Mouse (Mus musculus): ENCODE data around the gene Fgf6. TPM values are rescaled to one million over a fixed set of nuclear protein-coding genes. Genes with fewer than 3 reads are reported as not detected.
A peak's percentile ranks its signal among the peaks of the same experiment; 100 is the strongest.

Fgf6 gene
- polyA plus RNA-seq (2012; rRNA removed), result not detected in 2 replicates

DNA sequence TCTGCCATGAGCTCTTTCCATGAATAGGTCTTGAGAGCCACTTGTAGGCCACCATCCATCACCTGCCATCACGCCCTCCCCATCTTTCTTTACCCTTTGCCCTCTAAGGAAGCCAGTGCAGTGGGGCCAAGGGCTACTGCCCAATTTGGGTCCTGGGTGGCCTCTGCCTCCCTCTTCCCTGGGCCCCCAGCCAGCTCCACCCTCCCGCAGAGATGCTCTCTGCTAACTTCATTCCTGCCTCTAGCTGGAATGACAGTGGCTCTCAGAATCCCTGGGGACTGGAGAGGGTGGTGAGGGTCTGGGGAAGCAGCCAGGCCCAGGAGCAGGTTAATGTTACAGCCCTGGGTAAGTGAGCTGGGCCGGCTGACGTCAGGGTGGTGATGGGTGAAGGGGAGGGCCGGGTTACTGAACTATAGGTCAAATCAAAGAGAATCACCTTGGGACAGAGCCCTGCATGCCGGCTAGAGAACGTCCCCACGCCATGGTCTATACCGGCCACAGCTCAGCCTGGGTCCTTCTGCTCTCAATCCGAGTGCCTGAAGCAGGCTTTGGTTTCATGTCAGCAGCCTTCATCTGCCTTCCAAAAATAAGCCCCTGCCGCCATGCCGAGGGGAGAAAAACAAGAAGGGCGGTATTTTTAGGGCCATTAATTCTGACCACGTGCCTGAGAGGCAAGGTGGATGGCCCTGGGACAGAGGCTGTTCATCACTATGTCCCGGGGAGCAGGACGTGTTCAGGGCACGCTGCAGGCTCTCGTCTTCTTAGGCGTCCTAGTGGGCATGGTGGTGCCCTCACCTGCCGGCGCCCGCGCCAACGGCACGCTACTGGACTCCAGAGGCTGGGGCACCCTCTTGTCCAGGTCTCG, at the start of gene Fgf6:
TSS of gene Fgf6 (plus strand) at position 681 of the 865 bp plus-strand sequence.
- DNase-seq (ENCODE audit: low read depth), result no peak

DNA sequence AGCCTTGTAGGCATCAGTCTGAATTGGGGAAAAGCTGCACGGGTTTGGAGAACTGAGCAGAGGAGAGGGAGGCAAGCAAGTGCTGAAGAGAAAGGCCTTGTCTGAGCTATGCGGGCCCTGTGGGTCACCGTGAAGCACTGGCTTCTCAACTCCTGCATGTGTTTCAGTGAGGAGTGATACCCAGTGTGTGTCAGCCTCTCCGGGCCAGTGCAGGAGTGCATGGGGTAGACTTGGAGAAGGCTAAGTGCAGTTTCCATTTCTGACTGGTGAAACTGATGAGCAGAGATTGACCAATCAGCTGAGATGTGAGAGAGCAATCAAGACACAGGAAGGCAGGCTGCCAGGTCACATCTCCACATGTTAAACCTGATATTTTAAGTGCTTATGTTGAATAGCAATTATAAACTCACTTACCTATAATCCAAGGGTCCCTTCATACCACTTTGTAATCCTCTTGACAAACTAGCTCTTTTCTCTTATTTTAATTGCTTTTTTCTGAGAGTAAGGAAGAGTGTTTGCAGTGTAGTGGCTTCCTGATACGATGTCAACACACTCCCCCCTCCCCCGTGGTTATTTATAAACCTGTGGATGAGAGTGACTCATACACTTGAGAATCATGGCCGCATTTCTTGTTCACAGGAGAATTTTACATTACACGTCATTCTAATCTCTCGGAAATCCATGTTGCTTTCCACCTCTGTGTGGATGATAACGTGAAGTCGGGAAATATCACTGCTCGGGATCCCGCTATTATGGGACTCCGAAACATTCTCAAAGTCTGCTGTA, 49.0 kb upstream of the Fgf6 start:
- DNase-seq (ENCODE audit: low read depth), result no peak

DNA sequence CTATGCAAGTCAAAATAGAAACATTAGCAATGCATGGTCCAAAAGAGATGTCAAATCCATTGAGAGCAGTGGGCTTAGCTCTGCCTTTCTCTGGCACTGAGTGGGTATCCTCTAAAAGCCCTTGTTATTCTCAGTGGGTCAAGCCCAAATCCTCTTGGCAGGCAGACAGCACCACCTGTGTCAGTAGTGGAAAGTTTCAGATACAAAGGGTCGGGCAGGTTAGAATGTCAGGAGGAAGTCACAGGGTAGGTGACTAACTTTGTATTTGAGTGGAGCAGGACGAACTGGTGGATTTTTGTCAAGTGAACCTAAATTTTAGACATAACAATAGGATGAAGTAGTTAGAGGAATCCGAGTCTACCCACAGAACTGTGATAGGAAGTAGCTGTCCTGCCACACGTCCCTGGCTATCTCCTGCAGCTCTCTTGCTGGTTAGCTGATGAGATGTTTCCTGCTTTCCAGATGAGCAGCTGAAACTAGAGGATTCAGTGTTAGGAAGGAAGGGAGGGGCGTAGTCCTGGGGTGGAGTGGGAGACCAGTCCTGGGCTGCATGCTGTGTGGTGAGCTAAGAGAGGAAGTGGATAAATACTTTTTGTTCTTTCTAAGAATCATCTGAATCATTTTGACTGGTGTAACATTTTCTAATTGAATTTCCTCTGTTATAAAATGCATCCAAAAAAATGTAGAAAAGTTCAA, 33.7 kb upstream of the Fgf6 start:
- no peak for DNase-seq (ENCODE audit: low read depth)

- no peak for DNase-seq (ENCODE audit: low read depth)
Observed at GRCm38 (mm10) chr6:126993676-126994075, 21.7 kb upstream of the Fgf6 start.

- no peak for DNase-seq (ENCODE audit: low read depth)
Observed at GRCm38 (mm10) chr6:126995494-126995893, 19.9 kb upstream of the Fgf6 start.

DNA sequence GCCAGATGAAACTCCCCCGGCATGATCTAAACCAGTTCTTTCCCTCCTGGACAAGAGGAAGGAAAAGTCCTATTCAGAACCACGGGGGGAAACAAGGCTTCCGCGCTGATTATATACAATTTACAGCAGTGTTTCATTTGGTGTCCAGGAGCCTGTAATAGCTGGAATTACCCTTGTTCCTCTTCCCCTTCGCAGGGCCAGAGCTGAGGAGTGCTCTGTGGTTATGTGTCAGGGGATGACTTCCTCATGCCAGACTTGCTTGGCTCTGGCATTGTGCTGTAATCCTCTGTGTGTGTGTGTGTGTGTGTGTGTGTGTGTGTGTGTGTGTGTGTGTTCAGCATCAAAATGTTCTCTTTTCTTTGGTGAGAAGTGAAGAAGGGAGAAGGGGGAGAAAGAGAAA, 19.0 kb upstream of the Fgf6 start:
- DNase-seq (ENCODE audit: low read depth), result no peak

GRCm38 (mm10) chr6:127005646-127006045, 9.7 kb upstream of the Fgf6 start:
- DNase-seq (ENCODE audit: low read depth), result no peak

- no peak for DNase-seq (ENCODE audit: low read depth)
Observed at GRCm38 (mm10) chr6:127006551-127006950, 8.8 kb upstream of the Fgf6 start.

DNA sequence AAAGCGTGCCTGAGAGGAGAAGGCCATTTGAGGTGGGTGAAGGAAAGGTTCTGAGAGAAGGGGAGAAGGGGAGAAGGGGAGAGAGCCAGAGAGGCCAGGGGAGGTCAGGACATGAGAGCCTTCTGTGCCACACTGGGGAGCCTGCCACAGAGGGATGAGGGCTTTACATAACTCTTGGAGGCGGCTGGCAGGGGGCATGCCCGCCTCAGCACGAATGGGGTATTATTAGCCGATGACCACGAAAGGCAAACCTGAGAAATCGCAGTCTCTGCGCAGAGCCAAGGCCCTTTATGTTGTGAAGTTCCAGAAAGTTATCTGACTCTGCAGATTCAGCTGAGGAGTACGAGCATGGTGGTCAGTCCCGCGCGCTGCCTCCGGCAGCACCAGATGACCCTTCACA, 5.4 kb upstream of the Fgf6 start:
- no peak for DNase-seq (ENCODE audit: low read depth)

DNA sequence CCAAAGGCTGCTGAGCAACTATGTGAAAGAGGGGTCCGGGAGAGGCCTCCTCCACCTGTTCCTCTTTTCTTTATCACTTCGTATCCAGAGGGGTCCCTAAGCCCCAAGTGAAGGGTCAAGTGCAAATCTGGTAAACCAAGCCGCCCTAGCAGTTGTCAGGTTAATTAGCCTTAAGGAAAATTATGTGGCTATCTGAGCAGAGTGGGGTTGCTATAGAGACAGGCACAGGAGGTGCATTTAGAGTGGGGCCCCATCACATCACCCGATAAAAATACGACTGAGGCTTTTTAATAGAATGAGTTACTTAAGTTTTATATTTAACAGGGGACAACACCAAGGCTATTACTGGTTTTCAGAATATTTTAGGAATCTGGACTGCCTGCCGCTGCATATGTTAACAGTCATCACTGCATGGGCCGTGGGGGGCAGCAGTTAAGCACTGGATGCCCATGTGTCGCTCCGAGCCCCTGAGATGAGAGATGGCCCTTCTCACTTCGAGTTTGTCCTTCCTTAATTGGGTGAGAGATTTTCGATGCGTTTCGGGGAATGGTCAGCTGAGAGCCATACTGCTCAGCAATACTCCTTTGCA, 3.3 kb upstream of the Fgf6 start:
- DNase-seq (ENCODE audit: low read depth), result no peak

GRCm38 (mm10) chr6:127019254-127019653, 3.9 kb downstream of the Fgf6 start:
- DNase-seq (ENCODE audit: low read depth), result no peak

GRCm38 (mm10) chr6:127020431-127020830, 5.0 kb downstream of the Fgf6 start:
- no peak for DNase-seq (ENCODE audit: low read depth)

DNA sequence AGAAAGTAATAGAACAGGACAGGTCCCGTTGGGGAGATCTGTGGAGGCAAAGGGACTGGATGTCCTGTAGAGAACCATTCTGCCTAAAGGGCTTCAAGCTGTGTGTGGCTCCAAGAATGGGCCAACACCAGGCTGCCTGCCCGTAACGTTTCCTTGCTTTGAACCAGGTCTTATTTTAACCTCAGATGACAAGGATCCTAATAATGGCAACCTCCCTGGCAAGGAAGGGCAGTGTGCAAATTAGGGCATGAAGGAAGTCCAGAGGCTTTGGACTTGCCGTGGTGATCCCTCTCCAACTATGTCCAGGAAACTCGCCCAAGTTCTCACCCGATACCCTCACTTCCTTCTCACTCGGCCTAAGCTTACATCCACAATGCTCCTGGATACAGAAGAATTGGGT, 9.4 kb downstream of the Fgf6 start:
- no peak for DNase-seq (ENCODE audit: low read depth)

DNA sequence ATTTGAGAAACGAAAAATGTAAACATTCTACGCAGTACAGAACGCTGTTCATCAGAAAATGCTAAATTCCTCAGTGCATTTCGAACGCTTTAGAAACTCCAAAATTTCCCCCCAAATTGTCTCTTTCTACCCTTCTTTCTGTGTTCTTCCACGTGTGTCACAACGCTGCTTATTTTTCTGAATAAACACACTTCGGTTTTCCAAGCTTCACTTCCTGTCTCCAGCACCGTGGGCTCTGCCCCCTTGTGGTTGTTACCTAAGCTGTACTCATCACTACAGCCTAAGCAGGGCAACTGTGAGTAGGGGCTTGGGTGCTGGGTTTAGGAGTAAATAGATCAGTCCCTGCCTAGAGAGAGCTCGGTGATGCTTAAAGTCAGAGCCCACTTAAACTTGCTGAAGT, 19.4 kb downstream of the Fgf6 start:
- DNase-seq (ENCODE audit: low read depth), result no peak

GRCm38 (mm10) chr6:127044909-127045308, 29.5 kb downstream of the Fgf6 start:
- DNase-seq (ENCODE audit: low read depth), result no peak

DNA sequence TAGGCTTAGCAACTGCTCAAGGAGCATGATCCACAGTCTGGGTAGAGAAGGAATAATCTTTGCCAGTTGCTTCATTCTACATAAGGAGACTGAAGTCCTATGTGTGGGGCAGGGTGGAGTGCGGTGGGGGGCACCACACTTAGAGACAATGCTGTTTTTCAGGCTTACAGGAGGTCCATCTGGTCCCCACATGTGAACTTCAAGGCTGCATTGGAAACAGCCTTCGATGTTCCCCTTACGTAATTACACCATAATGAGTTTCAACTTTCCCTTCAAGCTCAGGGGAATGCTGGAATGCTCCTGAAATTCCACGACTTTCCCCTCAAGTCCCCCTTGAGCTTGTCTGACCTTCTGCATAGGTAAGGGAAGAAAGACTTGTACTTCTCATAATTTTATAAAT, 35.5 kb downstream of the Fgf6 start:
- no peak for DNase-seq (ENCODE audit: low read depth)

GRCm38 (mm10) chr6:127056990-127057588, 41.7 kb downstream of the Fgf6 start:
- DNase-seq (ENCODE audit: low read depth), result peak; percentile 19

GRCm38 (mm10) chr6:127059975-127060374, 44.6 kb downstream of the Fgf6 start:
- DNase-seq (ENCODE audit: low read depth), result no peak

GRCm38 (mm10) chr6:127063915-127064314, 48.5 kb downstream of the Fgf6 start:
- DNase-seq (ENCODE audit: low read depth), result no peak

DNA sequence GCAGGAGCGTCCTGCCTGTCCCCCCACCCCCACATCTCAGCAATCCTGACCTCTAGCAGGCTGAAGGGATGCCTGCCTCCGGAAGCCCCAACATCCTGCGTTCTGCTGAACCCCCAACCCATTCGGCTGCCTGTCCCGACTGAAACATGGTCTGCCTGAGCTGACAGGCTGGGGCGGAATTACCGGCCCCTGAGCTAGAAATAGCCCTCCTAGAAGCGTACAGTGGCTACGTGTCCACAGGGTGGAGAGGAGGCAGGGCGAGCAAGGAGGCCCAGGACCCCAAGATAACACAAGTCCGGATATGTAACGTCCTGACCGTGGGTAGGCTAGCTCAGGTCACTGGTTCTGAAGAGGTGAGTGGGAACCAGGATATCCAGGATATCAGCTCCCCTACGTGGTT, 49.4 kb downstream of the Fgf6 start:
- no peak for DNase-seq (ENCODE audit: low read depth)

DNA sequence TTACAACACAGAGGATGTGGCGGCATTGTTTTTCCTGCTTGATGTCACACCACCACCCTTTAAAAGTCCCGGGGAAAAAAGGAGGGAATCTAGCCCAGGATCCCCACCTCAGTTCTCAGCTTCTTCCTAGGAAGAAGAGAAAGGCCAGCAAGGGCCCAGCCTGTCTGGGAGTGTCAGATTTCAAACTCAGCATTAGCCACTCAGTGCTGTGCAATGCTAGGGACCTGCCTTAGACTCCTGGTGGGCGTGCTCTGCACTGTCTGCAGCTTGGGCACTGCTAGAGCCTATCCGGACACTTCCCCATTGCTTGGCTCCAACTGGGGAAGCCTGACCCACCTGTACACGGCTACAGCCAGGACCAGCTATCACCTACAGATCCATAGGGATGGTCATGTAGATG, 57.4 kb downstream of the Fgf6 start, which contains the start of gene Fgf23:
TSS of gene Fgf23 (plus strand) at position 86 of the 400 bp plus-strand sequence.
- DNase-seq (ENCODE audit: low read depth), result no peak

Data from gonadal fat pad, adult 2 months (tissue).